Mouse (Mus musculus) lung, postnatal 0 days (tissue): ENCODE data around the gene Atp2b4. TPM values are rescaled to one million over a fixed set of nuclear protein-coding genes. Genes with fewer than 3 reads are reported as not detected.
"Not testable (repeated sequence)": the region's sequence is repeated elsewhere in the genome, so short reads cannot be mapped to it uniquely, and the experiment has no call there.

ENCODE experiments used
- ATAC-seq: fragments of 200-750 bp; cut with Nextera tagmentation; 2 replicates; pipeline ENCODE4 v1.8.0; 2017; ENCODE audit warnings: moderate library complexity
- DNase-seq: peaks from one replicate; pipeline ENCODE4 v3.0.0-alpha.2; 2016; ENCODE audit warnings: low spot score
- H3K27ac ChIP-seq: fragments of 300-500 bp; sonication (generic); 2 replicates; pipeline ENCODE4 v1.5.1; 2014; ENCODE audit warnings: antibody characterized with exemption, mild to moderate bottlenecking, low read length, mixed read lengths
- H3K27me3 ChIP-seq: fragments of 300-500 bp; sonication (generic); replicated peaks from 2 replicates; pipeline ENCODE4 v1.6.1; 2014; ENCODE audit warnings: low read length, mixed read lengths; ENCODE audit not compliant: insufficient read depth
- H3K36me3 ChIP-seq: fragments of 300-500 bp; sonication (generic); 2 replicates; pipeline ENCODE4 v1.6.1; 2014; ENCODE audit warnings: low read length, mixed read lengths; ENCODE audit not compliant: insufficient read depth
- H3K4me1 ChIP-seq: fragments of 300-500 bp; sonication (generic); 2 replicates; pipeline ENCODE4 v1.6.1; 2014; ENCODE audit warnings: antibody characterized with exemption, low read depth, low read length, mixed read lengths; ENCODE audit not compliant: insufficient read depth
- H3K4me2 ChIP-seq: fragments of 300-500 bp; sonication (generic); replicated peaks from 2 replicates; pipeline ENCODE4 v1.6.1; 2014; ENCODE audit warnings: low read depth, mild to moderate bottlenecking, low read length, moderate library complexity, mixed read lengths
- H3K4me3 ChIP-seq: fragments of 300-500 bp; sonication (generic); 2 replicates; pipeline ENCODE4 v1.5.1; 2014; ENCODE audit warnings: low read depth, low read length
- H3K9ac ChIP-seq: fragments of 300-500 bp; sonication (generic); replicated peaks from 2 replicates; pipeline ENCODE4 v1.6.1; 2014; ENCODE audit warnings: low read depth, mild to moderate bottlenecking
- H3K9me3 ChIP-seq: fragments of 300-500 bp; sonication (generic); 2 replicates; pipeline ENCODE4 v1.6.1; 2016; ENCODE audit warnings: low read length, mixed read lengths
- CTCF ChIP-seq: IDR thresholded peaks from 2 replicates; pipeline ENCODE4 v1.5.1; 2016; ENCODE audit warnings: antibody characterized with exemption, mild to moderate bottlenecking
- EP300 ChIP-seq: IDR thresholded peaks from 2 replicates; pipeline ENCODE4 v1.6.1; 2016; ENCODE audit warnings: antibody characterized with exemption, mild to moderate bottlenecking, control low read depth
- WGBS: fragments of 180-500 bp; shearing (Covaris S2); extraction: QIAGEN DNeasy Blood & Tissue Kit; methylation state at CpG from one replicate; pipeline ENCODE4 v1.1.7; 2014; 5-methylcytosine and 5-hydroxymethylcytosine counted together
- polyA plus RNA-seq: library from polyadenylated mRNA; unstranded; fragments of >200 nt; fragmentation: Nextera tagmentation; extraction: Ambion mirVana; gene quantifications from 2 replicates; pipeline ENCODE4 v1.2.1, GENCODE M21; 2015

Atp2b4 gene
- polyA plus RNA-seq, 1 experiment from 2014 or later = 7.8 TPM

- H3K27me3 ChIP-seq = no peaks in the 10 kb centered on the region
- ATAC-seq (no peak), DNase-seq (no peak)
- no peak overlapping the region for H3K27ac ChIP-seq
- no peaks in the 10 kb centered on the region for H3K36me3 ChIP-seq
- WGBS = 74% methylated on average over 3 of the region's 3 CpGs
- no peaks in the 10 kb centered on the region for H3K4me1 ChIP-seq
- no peaks in the 10 kb centered on the region for H3K9me3 ChIP-seq
- H3K4me2 ChIP-seq = no peak overlapping the region
- no peak for TF ChIP-seq EP300
- no peak for TF ChIP-seq CTCF
- no peak overlapping the region for H3K9ac ChIP-seq
- no peak overlapping the region for H3K4me3 ChIP-seq
Measured at GRCm38 (mm10) chr1:133709292-133709691, 91.5 kb downstream of the Atp2b4 start.

GRCm38 (mm10) chr1:133701824-133702223, 99.0 kb downstream of the Atp2b4 start:
- TF ChIP-seq CTCF = peak; percentile 61
- not testable (repeated sequence) for ATAC-seq, DNase-seq, H3K9ac ChIP-seq, H3K27ac ChIP-seq, H3K9me3 ChIP-seq, H3K36me3 ChIP-seq, H3K27me3 ChIP-seq, H3K4me3 ChIP-seq, H3K4me1 ChIP-seq, H3K4me2 ChIP-seq
- WGBS = 15% methylated on average over 2 of the region's 2 CpGs

GRCm38 (mm10) chr1:133697935-133698620, 102.8 kb downstream of the Atp2b4 start:
- Histone ChIP-seq H3K4me1 (peaks cover 23% of the 10 kb centered on the region), H3K4me3 (no peak overlapping the region), H3K27me3 (no peaks in the 10 kb centered on the region), H3K36me3 (no peaks in the 10 kb centered on the region), H3K9ac (no peak overlapping the region), H3K27ac (no peak overlapping the region), H3K9me3 (no peaks in the 10 kb centered on the region), H3K4me2 (no peak overlapping the region)
- ATAC-seq (no peak), DNase-seq (no peak)
- TF ChIP-seq EP300 (no peak), CTCF (no peak)
- WGBS = 92% methylated on average over 12 of the region's 12 CpGs

- Histone ChIP-seq H3K36me3 (no peaks in the 10 kb centered on the region), H3K9ac (no peak overlapping the region), H3K27ac (peak overlapping the region; percentile 82), H3K9me3 (no peaks in the 10 kb centered on the region), H3K4me1 (peaks cover 23% of the 10 kb centered on the region), H3K4me3 (no peak overlapping the region), H3K27me3 (no peaks in the 10 kb centered on the region), H3K4me2 (no peak overlapping the region)
- ATAC-seq (peak; percentile 88), DNase-seq (peak; percentile 92)
- TF ChIP-seq CTCF = no peak
- TF ChIP-seq EP300 = peak; percentile 93
- WGBS = 16% methylated on average over 7 of the region's 7 CpGs
Measured at GRCm38 (mm10) chr1:133695901-133696300, 104.9 kb downstream of the Atp2b4 start.

GRCm38 (mm10) chr1:133694876-133695275, 106.0 kb downstream of the Atp2b4 start:
- Histone ChIP-seq H3K9me3 (no peaks in the 10 kb centered on the region), H3K36me3 (no peaks in the 10 kb centered on the region), H3K4me2 (no peak overlapping the region), H3K27ac (peak overlapping the region; percentile 64), H3K4me3 (no peak overlapping the region), H3K27me3 (no peaks in the 10 kb centered on the region), H3K9ac (no peak overlapping the region), H3K4me1 (peaks cover 23% of the 10 kb centered on the region)
- DNase-seq (peak; percentile 56), ATAC-seq (peak; percentile 53)
- no peak; the same call in 1 of the 2 replicates for TF ChIP-seq EP300
- no peak for TF ChIP-seq CTCF
- WGBS = 83% methylated on average over 1 of the region's 1 CpGs

GRCm38 (mm10) chr1:133694301-133694700, 106.5 kb downstream of the Atp2b4 start:
- H3K27ac ChIP-seq = peak overlapping the region; percentile 64; the same call in 1 of the 2 replicates
- H3K4me2 ChIP-seq = no peak overlapping the region
- 0 out of 2 replicates have a peak, but pooled peaks have one; percentile 31 for TF ChIP-seq EP300
- no peak for TF ChIP-seq CTCF
- WGBS = 20% methylated on average over 1 of the region's 1 CpGs
- ATAC-seq (peak; percentile 36), DNase-seq (peak; percentile 48)
- peaks cover 23% of the 10 kb centered on the region for H3K4me1 ChIP-seq
- H3K27me3 ChIP-seq = no peaks in the 10 kb centered on the region
- no peak overlapping the region for H3K9ac ChIP-seq
- no peaks in the 10 kb centered on the region for H3K36me3 ChIP-seq
- no peak overlapping the region for H3K4me3 ChIP-seq
- H3K9me3 ChIP-seq = no peaks in the 10 kb centered on the region
